Mouse (Mus musculus) liver, embryonic 14.5 days (tissue): ENCODE results near the gene Gabbr2. TPM values are rescaled to one million over a fixed set of nuclear protein-coding genes. Genes with fewer than 3 reads are reported as not detected.

Experiments
- ATAC-seq: fragments of 200-750 bp; cut with Nextera tagmentation; 2 replicates; pipeline ENCODE4 v1.8.0; 2017; ENCODE audit warnings: moderate number of reproducible peaks, mild to moderate bottlenecking, moderate library complexity; ENCODE audit not compliant: insufficient read depth
- DNase-seq, 3 experiments: peaks; one replicate each; pipeline ENCODE4 v3.0.0-alpha.2; 2012 to 2013; ENCODE audit warnings: low read depth in 3 of 3, low spot score in 3 of 3
- H3K27ac ChIP-seq: fragments of 300-500 bp; sonication (generic); 2 replicates; pipeline ENCODE4 v1.5.1; 2014; ENCODE audit warnings: moderate library complexity, mild to moderate bottlenecking, control low read depth, inconsistent platforms
- H3K27me3 ChIP-seq: fragments of 300-500 bp; sonication (generic); 2 replicates; pipeline ENCODE4 v1.6.1; 2014; ENCODE audit warnings: mild to moderate bottlenecking, low read length, moderate library complexity; ENCODE audit not compliant: control insufficient read depth, insufficient read depth
- H3K36me3 ChIP-seq: fragments of 300-500 bp; sonication (generic); replicated peaks from 2 replicates; pipeline ENCODE4 v1.6.1; 2014; ENCODE audit warnings: low read depth; ENCODE audit not compliant: control insufficient read depth, insufficient read depth
- H3K4me1 ChIP-seq, 2 experiments: fragments of 200-500 bp in 1 of 2; fragments of 300-500 bp in 1 of 2; sonication (generic) in 1 of 2; replicated peaks; 2 replicates each; pipeline ENCODE4 v1.6.1; 2012 to 2014; ENCODE audit warnings: antibody characterized with exemption in 1 of 2, inconsistent platforms in 1 of 2, low read length in 1 of 2; ENCODE audit not compliant: control insufficient read depth in 2 of 2, insufficient read depth in 2 of 2
- H3K4me2 ChIP-seq: fragments of 300-500 bp; sonication (generic); 2 replicates; pipeline ENCODE4 v1.6.1; 2014; ENCODE audit warnings: low read depth, mild to moderate bottlenecking, control low read depth, moderate library complexity
- H3K4me3 ChIP-seq, 2 experiments: fragments of 200-500 bp in 1 of 2; fragments of 300-500 bp in 1 of 2; sonication (generic) in 1 of 2; 2 replicates each; pipeline ENCODE4 v1.5.1; 2012 to 2014; ENCODE audit warnings: low read depth in 2 of 2, low read length in 2 of 2, mild to moderate bottlenecking in 2 of 2, control low read depth in 1 of 2, inconsistent platforms in 1 of 2, moderate library complexity in 1 of 2; ENCODE audit not compliant: insufficient read depth in 1 of 2
- H3K9ac ChIP-seq: fragments of 300-500 bp; sonication (generic); replicated peaks from 2 replicates; pipeline ENCODE4 v1.6.1; 2014; ENCODE audit warnings: mild to moderate bottlenecking, control low read depth, moderate library complexity
- H3K9me3 ChIP-seq: fragments of 300-500 bp; sonication (generic); 2 replicates; pipeline ENCODE4 v1.6.1; 2016; ENCODE audit warnings: low read length, mixed read lengths; ENCODE audit not compliant: control insufficient read depth
- CTCF ChIP-seq: IDR thresholded peaks from 2 replicates; pipeline ENCODE4 v1.5.1; 2016; ENCODE audit warnings: antibody characterized with exemption, low read depth, control low read depth
- EP300 ChIP-seq: IDR thresholded peaks from 2 replicates; pipeline ENCODE4 v1.6.1; 2016; ENCODE audit warnings: antibody characterized with exemption, low read depth
- WGBS: fragments of 180-500 bp; shearing (Covaris S2); extraction: QIAGEN DNeasy Blood & Tissue Kit; methylation state at CpG from one replicate; pipeline ENCODE4 v1.1.7; 2014; ENCODE audit not compliant: insufficient replicate concordance; 5-methylcytosine and 5-hydroxymethylcytosine counted together
- polyA plus RNA-seq, 2 experiments: library from polyadenylated mRNA; depleted of rRNA in 1 of 2; stranded (reverse) in 1 of 2; unstranded in 1 of 2; fragments of >200 nt; fragmentation: Nextera tagmentation in 1 of 2; extraction: Ambion mirVana in 1 of 2; gene quantifications; 2 replicates each; pipeline versions ENCODE4 v1.2.1 to v1.2.3; 2012 to 2014

Gene Gabbr2
- polyA plus RNA-seq, 2 experiments: 0.07 TPM; not detected in 1

GRCm38 (mm10) chr4:46700223-46700651, 291.4 kb downstream of the Gabbr2 start:
- Histone ChIP-seq H3K36me3 (no peaks in the 10 kb centered on the region), H3K4me2 (no peak overlapping the region), H3K27ac (no peak overlapping the region), H3K4me3 (no peak overlapping the region), H3K27me3 (no peaks in the 10 kb centered on the region), H3K9ac (no peak overlapping the region), H3K4me1 (no peaks in the 10 kb centered on the region), H3K9me3 (no peaks in the 10 kb centered on the region)
- TF ChIP-seq CTCF (no peak), EP300 (no peak)
- no peak for ATAC-seq
- DNase-seq: no peak
- 46% methylated on average over 10 of the region's 10 CpGs for whole genome bisulfite sequencing

- no peak for DNase-seq
- no peaks in the 10 kb centered on the region for H3K4me1 ChIP-seq
- no peaks in the 10 kb centered on the region for H3K9me3 ChIP-seq
- H3K9ac ChIP-seq: no peak overlapping the region
- H3K36me3 ChIP-seq: no peaks in the 10 kb centered on the region
- ATAC-seq: no peak
- no peak overlapping the region for H3K4me3 ChIP-seq
- TF ChIP-seq CTCF (no peak), EP300 (no peak)
- no peak overlapping the region for H3K27ac ChIP-seq
- H3K4me2 ChIP-seq: no peak overlapping the region
- no peaks in the 10 kb centered on the region for H3K27me3 ChIP-seq
- WGBS: 69% methylated on average over 6 of the region's 6 CpGs
These were observed 295.2 kb downstream of the Gabbr2 start for GRCm38 (mm10) chr4:46696467-46696866.

GRCm38 (mm10) chr4:46690565-46690964, 301.1 kb downstream of the Gabbr2 start:
- H3K4me2 ChIP-seq: no peak overlapping the region
- no peak overlapping the region for H3K27ac ChIP-seq
- H3K4me1 ChIP-seq: no peaks in the 10 kb centered on the region
- no peak overlapping the region for H3K4me3 ChIP-seq
- DNase-seq (no peak), ATAC-seq (no peak)
- WGBS: 77% methylated on average over 8 of the region's 8 CpGs
- H3K27me3 ChIP-seq: no peaks in the 10 kb centered on the region
- H3K36me3 ChIP-seq: no peaks in the 10 kb centered on the region
- TF ChIP-seq EP300: no peak
- TF ChIP-seq CTCF: no peak
- no peaks in the 10 kb centered on the region for H3K9me3 ChIP-seq
- no peak overlapping the region for H3K9ac ChIP-seq

GRCm38 (mm10) chr4:46690023-46690420, 301.7 kb downstream of the Gabbr2 start:
- H3K4me1 ChIP-seq: no peaks in the 10 kb centered on the region
- no peak overlapping the region for H3K27ac ChIP-seq
- DNase-seq: no peak
- H3K4me3 ChIP-seq: no peak overlapping the region
- TF ChIP-seq EP300 (no peak), CTCF (no peak)
- H3K9ac ChIP-seq: no peak overlapping the region
- no peaks in the 10 kb centered on the region for H3K36me3 ChIP-seq
- H3K27me3 ChIP-seq: no peaks in the 10 kb centered on the region
- H3K9me3 ChIP-seq: no peaks in the 10 kb centered on the region
- no peak for ATAC-seq
- no peak overlapping the region for H3K4me2 ChIP-seq
- 74% methylated on average over 8 of the region's 8 CpGs for WGBS

GRCm38 (mm10) chr4:46689397-46690022, 302.2 kb downstream of the Gabbr2 start:
- DNase-seq (peak in 2 of 3 experiments; percentile 22 to 23), ATAC-seq (no peak)
- Histone ChIP-seq H3K27me3 (no peaks in the 10 kb centered on the region), H3K27ac (no peak overlapping the region), H3K36me3 (no peaks in the 10 kb centered on the region), H3K9ac (no peak overlapping the region), H3K4me2 (no peak overlapping the region), H3K4me1 (no peaks in the 10 kb centered on the region), H3K9me3 (no peaks in the 10 kb centered on the region), H3K4me3 (no peak overlapping the region)
- WGBS: 37% methylated on average over 15 of the region's 15 CpGs
- no peak for TF ChIP-seq EP300
- TF ChIP-seq CTCF: peak; percentile 97
